Mouse (Mus musculus) liver (tissue): ENCODE measurements around the gene Adgra3.
A peak's percentile ranks its signal among the peaks of the same experiment; 100 is the strongest.

Experiments
- DNase-seq: peaks from one replicate; pipeline ENCODE4 v3.0.0-alpha.2; 2020; ENCODE audit warnings: mixed read lengths

Adgra3 gene

GRCm38 (mm10) chr5:50031288-50031687, 27.5 kb downstream of the Adgra3 start:
- no peak for DNase-seq

- DNase-seq, result no peak
These were observed 29.1 kb downstream of the Adgra3 start for GRCm38 (mm10) chr5:50029662-50030061.

DNA sequence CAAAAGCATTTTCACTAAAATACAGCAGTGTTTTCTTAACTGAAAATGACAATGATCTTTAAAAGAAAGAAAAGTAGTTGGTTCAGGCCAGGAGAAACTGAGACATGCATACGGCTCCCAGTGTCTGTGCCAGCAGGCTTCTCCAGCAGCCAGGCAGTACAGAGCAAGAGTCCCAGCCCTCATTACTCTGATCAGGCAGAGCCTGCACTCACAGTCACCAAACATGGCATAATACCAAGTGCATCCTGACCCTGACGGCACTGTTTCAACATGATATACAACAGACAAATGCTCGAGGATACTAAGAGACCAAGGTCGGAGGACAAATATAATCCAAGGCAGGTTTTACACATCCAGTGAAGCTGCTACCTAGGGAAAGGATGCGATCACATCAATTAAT, 31.2 kb downstream of the Adgra3 start:
- DNase-seq, result no peak

DNA sequence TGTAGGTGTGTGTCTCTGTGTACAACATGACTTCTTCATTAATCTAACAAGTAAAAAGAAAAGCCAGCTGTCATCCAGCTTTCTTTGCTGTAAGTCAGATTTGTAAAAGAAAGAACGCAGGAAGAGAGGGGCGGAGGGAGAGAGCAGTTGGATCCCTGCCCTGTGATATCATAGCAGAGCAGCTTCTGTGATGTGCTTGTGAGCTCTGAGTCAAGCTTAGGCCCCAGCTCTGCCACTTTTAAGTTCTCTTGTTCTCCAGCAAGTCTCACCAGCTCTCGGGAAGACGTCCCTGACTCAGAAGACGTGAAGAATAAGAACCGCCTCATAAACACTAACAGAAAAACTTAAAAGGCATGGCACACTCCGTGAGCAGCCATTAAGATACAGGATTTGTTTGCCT, 31.8 kb downstream of the Adgra3 start:
- no peak for DNase-seq

DNA sequence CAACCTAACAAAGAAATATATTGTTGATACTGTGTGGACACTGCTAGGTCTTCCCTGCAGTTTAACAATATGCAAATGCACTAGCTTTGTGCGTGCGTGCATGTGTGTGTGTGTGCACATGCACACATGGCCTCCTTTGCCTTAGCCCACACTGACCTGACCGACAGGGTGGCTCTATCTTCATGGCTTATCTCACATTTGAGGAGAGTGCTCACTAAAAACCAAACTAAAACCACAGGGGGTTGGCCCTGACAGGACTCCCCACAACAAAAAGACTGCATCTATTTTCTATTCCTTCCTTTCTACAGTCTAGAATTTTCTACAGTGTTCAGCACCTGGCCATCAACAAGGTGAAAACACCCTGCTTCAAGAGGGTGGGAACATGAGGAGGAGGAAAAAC, 32.7 kb downstream of the Adgra3 start:
- no peak for DNase-seq

GRCm38 (mm10) chr5:50024097-50024496, 34.7 kb downstream of the Adgra3 start:
- DNase-seq, result peak; percentile 55

- no peak for DNase-seq
These were observed 42.7 kb downstream of the Adgra3 start for GRCm38 (mm10) chr5:50015987-50016587.

GRCm38 (mm10) chr5:50015147-50015697, 43.6 kb downstream of the Adgra3 start:
- no peak for DNase-seq

DNA sequence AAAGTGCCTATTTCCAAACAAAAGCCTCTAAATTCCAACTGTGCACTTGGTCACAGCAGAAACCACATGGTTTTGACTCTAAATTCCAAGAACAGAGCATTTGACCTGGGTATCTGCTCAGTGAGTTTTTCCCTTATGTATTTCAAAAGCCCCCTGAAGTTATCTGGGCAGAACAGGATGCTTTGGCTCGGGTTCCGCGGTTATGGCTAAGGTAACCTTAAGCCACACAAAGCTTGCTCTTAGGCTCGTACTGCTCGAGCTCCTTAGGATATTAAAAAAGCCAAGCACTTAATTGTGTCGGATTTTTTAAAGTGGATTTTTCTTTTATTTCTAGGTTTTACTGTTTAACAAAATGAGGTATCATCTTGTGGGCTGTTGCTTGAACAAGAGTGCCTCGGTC, 44.1 kb downstream of the Adgra3 start:
- peak; percentile 28 for DNase-seq

- no peak for DNase-seq
These were observed 44.8 kb downstream of the Adgra3 start for GRCm38 (mm10) chr5:50013965-50014364.

DNA sequence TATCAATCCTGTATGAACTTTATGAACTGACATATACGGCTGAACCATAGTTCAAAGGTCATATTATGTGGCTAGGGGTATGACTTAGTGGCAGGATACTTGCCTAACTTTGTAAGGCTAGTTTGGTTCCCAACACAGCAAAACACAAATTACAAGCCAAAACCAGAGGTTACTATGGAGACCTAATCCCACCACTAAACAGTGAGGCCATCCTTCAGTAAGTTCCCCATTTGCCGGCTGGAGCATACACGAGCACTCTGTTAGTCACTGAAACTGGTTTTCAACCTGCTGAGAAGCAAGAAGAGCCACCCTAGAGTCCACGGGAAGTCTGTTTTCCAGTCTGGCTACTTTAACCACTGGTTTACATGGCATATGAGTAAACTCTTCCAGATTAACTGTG, 50.0 kb downstream of the Adgra3 start:
- no peak for DNase-seq

DNA sequence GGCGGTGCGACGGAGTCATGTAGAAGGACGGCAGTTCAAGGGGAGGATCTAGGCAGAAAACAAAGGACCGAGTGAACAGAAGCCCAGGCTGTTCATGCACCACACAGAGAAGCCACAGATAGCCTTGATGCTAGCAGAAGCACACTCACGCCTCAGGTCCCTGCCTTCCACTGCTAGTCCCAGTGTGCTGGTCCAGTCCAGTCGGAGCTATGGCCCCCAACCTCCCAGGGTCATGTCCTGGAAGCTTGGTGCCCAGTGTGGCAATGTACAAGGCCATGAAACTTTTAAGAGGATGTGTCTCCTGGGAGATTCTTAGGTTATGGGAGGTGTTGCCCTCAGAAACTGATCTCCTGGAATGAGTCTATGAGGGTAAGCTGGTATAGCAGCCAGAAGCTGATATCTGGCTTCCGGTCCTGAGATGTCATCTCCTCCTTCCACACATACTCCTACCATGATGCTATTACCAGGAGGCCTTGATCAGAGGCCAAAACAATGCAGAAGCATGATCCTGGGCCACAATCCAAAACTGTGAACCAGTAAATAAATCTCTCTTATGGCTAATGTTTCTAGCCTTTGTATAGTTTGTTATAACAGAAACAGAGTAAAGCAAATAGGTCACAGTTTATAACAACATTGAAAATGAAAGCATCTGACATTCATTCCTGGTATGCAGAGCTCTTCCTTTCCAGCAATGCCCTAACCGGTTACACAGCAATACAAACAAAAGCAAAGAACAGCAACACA, 51.7 kb downstream of the Adgra3 start:
- no peak for DNase-seq

DNA sequence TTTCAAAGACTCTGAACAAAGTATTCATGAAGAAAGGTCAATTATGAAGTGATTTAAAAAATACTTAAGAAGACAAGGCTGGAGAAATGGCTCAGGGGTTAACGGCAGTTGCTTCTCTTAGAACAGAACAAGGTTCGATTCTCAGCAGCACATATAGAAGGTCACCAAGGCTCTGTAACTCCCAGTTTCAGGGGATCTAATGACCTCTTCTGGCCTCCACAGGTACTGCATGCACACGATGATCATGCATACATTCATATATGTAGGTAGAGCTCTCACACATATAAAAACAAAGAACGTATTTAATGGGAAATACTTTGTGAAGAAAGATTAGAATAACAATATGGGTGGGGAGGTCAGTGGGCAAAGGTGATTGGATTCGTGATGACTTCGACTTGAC, 56.5 kb downstream of the Adgra3 start:
- peak; percentile 44 for DNase-seq

- DNase-seq, result no peak
These were observed 59.0 kb downstream of the Adgra3 start for GRCm38 (mm10) chr5:49999764-50000163.

- DNase-seq, result no peak
These were observed 61.8 kb downstream of the Adgra3 start for GRCm38 (mm10) chr5:49997019-49997418.

GRCm38 (mm10) chr5:49996457-49996856, 62.3 kb downstream of the Adgra3 start:
- DNase-seq, result no peak

DNA sequence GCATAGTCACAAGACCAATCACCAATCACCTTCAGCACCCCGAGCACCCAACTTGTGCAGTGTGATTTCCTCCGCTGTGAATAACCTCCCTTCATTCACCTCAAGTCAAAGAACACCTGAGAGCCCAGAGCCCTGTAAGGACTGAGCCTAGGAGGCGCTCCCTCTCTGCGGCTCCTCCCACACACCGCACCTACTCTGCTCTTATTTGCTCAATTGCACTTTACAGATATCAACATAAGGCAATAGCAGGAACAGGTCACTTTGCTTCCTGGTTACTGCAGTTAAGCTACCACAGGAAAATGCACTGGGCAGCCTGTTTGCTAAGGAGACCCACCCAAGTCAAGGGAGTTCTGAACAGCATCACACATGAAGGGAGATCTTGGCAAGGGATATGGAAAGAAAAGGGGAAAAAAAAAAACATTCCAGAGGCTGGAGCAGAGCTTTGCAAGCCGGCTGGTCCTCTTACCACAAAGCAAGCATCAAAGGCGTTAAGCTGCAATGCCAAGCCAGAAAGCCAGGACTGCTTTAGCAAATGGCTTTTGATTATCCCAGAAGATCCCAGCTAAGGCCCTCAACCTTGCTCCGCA, 68.0 kb downstream of the Adgra3 start:
- no peak for DNase-seq

GRCm38 (mm10) chr5:49988015-49988798, 70.6 kb downstream of the Adgra3 start:
- no peak for DNase-seq

- no peak for DNase-seq
These were observed 78.1 kb downstream of the Adgra3 start for GRCm38 (mm10) chr5:49980727-49981126.

- no peak for DNase-seq
These were observed 79.6 kb downstream of the Adgra3 start for GRCm38 (mm10) chr5:49979246-49979645.

DNA sequence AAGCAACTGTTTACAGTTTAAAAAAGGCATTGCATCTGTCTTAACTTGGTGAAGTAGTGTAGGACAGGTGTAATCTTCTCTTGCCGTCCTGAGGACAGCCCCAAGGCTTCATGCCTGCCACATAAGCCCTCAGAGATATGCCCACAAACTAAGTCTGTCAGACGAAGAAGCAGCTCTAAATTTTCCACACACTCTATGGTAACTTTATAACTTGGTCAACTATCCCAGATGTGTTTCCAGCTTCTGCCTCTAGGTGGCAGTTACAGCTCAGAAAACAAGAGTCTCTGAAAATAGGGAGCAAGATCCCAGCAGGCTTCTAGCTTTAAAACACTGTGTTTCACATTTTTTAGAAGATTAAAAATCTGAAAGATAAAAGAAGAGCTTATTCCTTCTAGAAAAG, 82.8 kb downstream of the Adgra3 start:
- DNase-seq, result peak; percentile 58

DNA sequence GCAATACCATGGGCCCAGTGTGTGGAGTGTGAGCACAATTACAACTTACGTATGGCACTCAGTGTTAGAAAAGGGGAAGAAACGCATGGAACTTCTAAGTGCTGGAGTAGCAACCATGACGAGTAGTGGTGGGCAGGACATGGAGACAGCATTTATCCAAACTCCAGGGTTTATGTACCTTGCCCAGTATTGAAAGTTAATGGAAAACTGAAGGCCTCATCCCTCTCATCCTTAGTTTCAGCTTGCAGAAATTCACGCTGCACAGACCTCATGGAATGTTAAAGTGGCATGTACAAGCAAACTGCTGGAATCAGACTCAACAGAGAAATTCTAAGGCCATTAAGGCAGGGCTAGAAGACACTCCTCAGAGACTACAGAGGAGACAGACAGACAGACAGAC, 84.6 kb downstream of the Adgra3 start:
- DNase-seq, result no peak

- DNase-seq, result no peak
These were observed 89.1 kb downstream of the Adgra3 start for GRCm38 (mm10) chr5:49969660-49970059.
